Mouse (Mus musculus): ENCODE measurements at regions not wholly inside any gene's neighbourhood (a gene's known extent, or its start where the extent isn't known, plus 50 kb on each side); places are given as distances from the start of the nearest gene placed in this dataset.

- Histone ChIP-seq H3K4me1 (ENCODE audit: control insufficient read depth in 1 of 2, insufficient read depth in 2 of 2, low read length in 2 of 2) (no peaks in the 10 kb centered on the region), H3K9ac (ENCODE audit: control insufficient read depth, low read depth, low read length, poor library complexity, severe bottlenecking) (no peak overlapping the region), H3K36me3 (ENCODE audit: control insufficient read depth in 1 of 2, insufficient read depth in 2 of 2, low read length in 2 of 2) (no peaks in the 10 kb centered on the region), H3K4me3 (ENCODE audit: control insufficient read depth in 1 of 2, insufficient read depth in 1 of 2, low read depth in 2 of 2, low read length in 2 of 2) (no peak overlapping the region), H3K27ac (ENCODE audit: control insufficient read depth, low read depth, low read length) (no peak overlapping the region), H3K79me2 (ENCODE audit: control insufficient read depth, insufficient read depth, low read length, poor library complexity) (no peaks in the 10 kb centered on the region), H3K27me3 (ENCODE audit: control insufficient read depth in 1 of 2, insufficient read depth in 2 of 2, low read length in 2 of 2) (no peaks in the 10 kb centered on the region), H3K9me3 (replicated peaks; ENCODE audit: insufficient read depth, low read length) (no peaks in the 10 kb centered on the region)
- TF ChIP-seq ZC3H11A (IDR thresholded peaks at IDR 0.05; ENCODE audit: low read depth, low read length) (no peak), USF1 (IDR thresholded peaks at IDR 0.05; ENCODE audit: low read depth, low read length) (no peak), POLR2AphosphoS2 (IDR thresholded peaks at IDR 0.05; ENCODE audit: low read length) (no peak), CHD2 (IDR thresholded peaks at IDR 0.05; ENCODE audit: low read length) (no peak), UBTF (IDR thresholded peaks at IDR 0.05; ENCODE audit: borderline replicate concordance, insufficient read depth, low read depth, low read length) (no peak), TAL1 (IDR thresholded peaks at IDR 0.05; ENCODE audit: low read length) (no peak), MYC (IDR thresholded peaks at IDR 0.05; ENCODE audit: low read depth, low read length) (no peak), ELF1 (IDR thresholded peaks at IDR 0.05; ENCODE audit: low read depth, low read length) (no peak), NRF1 (IDR thresholded peaks at IDR 0.05; ENCODE audit: insufficient read depth, low read depth, low read length, poor library complexity, severe bottlenecking) (no peak), EP300 (IDR thresholded peaks at IDR 0.05; ENCODE audit: low read depth in 1 of 2, low read length in 2 of 2) (no peak), GABPA (IDR thresholded peaks at IDR 0.05; ENCODE audit: low read depth, low read length) (no peak), MAFK (IDR thresholded peaks at IDR 0.05; ENCODE audit: borderline replicate concordance, low read depth, low read length) (no peak), CHD1 (IDR thresholded peaks at IDR 0.05; ENCODE audit: low read depth, low read length) (no peak), NELFE (IDR thresholded peaks at IDR 0.05; ENCODE audit: low read depth, low read length) (no peak), MEF2A (IDR thresholded peaks at IDR 0.05; ENCODE audit: extremely low read depth, insufficient replicate concordance, low read depth, low read length, poor library complexity, severe bottlenecking) (no peak), ZMIZ1 (IDR thresholded peaks at IDR 0.05; ENCODE audit: low read depth, low read length) (no peak), MXI1 (IDR thresholded peaks at IDR 0.05; ENCODE audit: low read depth, low read length) (no peak), BHLHE40 (IDR thresholded peaks at IDR 0.05; ENCODE audit: borderline replicate concordance, low read depth, low read length) (no peak)
- no peak for DNase-seq (ENCODE audit: low read depth, low spot score)
Measured at GRCm38 (mm10) chr19:52707679-52708078, 332.3 kb downstream of the Xpnpep1 start.

- TF ChIP-seq CHD2 (IDR thresholded peaks at IDR 0.05; ENCODE audit: low read length), result no peak
- no peak for TF ChIP-seq E2F4 (IDR thresholded peaks at IDR 0.05; ENCODE audit: borderline replicate concordance, low read depth, low read length)
- no peak for TF ChIP-seq GATA1 (IDR thresholded peaks at IDR 0.05; ENCODE audit: low read depth, low read length)
- TF ChIP-seq ELF1 (IDR thresholded peaks at IDR 0.05; ENCODE audit: low read depth, low read length), result no peak
- TF ChIP-seq MEF2A (IDR thresholded peaks at IDR 0.05; ENCODE audit: extremely low read depth, insufficient replicate concordance, low read depth, low read length, poor library complexity, severe bottlenecking), result no peak
- TF ChIP-seq CTCF (IDR thresholded peaks at IDR 0.05 in 2 of 3, conservative IDR thresholded peaks at IDR 0.05 in 1 of 3; ENCODE audit: control insufficient read depth in 1 of 3, insufficient read depth in 1 of 3, low read depth in 2 of 3, low read length in 3 of 3, poor library complexity in 1 of 3, severe bottlenecking in 1 of 3), result no peak
- no peak for TF ChIP-seq USF1 (IDR thresholded peaks at IDR 0.05; ENCODE audit: low read depth, low read length)
- no peak for TF ChIP-seq RAD21 (IDR thresholded peaks at IDR 0.05; ENCODE audit: low read depth, low read length)
- no peak for TF ChIP-seq JUND (IDR thresholded peaks at IDR 0.05; ENCODE audit: low read depth, low read length)
- no peak for TF ChIP-seq ETS1 (IDR thresholded peaks at IDR 0.05; ENCODE audit: low read depth, low read length)
- no peak for TF ChIP-seq EP300 (IDR thresholded peaks at IDR 0.05; ENCODE audit: low read depth in 1 of 2, low read length in 2 of 2)
- TF ChIP-seq ZNF384 (IDR thresholded peaks at IDR 0.05; ENCODE audit: low read depth, low read length), result no peak
- TF ChIP-seq TBP (IDR thresholded peaks at IDR 0.05; ENCODE audit: low read depth, low read length), result no peak
- no peak for DNase-seq (ENCODE audit: low read depth, low spot score)
- H3K4me1 ChIP-seq (ENCODE audit: control insufficient read depth in 1 of 2, insufficient read depth in 2 of 2, low read length in 2 of 2), result no peaks in the 10 kb centered on the region
- no peak overlapping the region for H3K9ac ChIP-seq (ENCODE audit: control insufficient read depth, low read depth, low read length, poor library complexity, severe bottlenecking)
- H3K36me3 ChIP-seq (ENCODE audit: control insufficient read depth in 1 of 2, insufficient read depth in 2 of 2, low read length in 2 of 2), result no peaks in the 10 kb centered on the region
- H3K4me3 ChIP-seq (ENCODE audit: control insufficient read depth in 1 of 2, insufficient read depth in 1 of 2, low read depth in 2 of 2, low read length in 2 of 2), result no peak overlapping the region
- H3K9me3 ChIP-seq (replicated peaks; ENCODE audit: insufficient read depth, low read length), result no peaks in the 10 kb centered on the region
- H3K79me2 ChIP-seq (ENCODE audit: control insufficient read depth, insufficient read depth, low read length, poor library complexity), result no peaks in the 10 kb centered on the region
- H3K27me3 ChIP-seq (ENCODE audit: control insufficient read depth in 1 of 2, insufficient read depth in 2 of 2, low read length in 2 of 2), result no peaks in the 10 kb centered on the region
- H3K27ac ChIP-seq (ENCODE audit: control insufficient read depth, low read depth, low read length), result no peak overlapping the region
Measured at GRCm38 (mm10) chr19:52661009-52661408, 379.0 kb downstream of the Xpnpep1 start.
